8 mouse cellular contexts compared by ENCODE assay signal in the genomic region with DNA sequence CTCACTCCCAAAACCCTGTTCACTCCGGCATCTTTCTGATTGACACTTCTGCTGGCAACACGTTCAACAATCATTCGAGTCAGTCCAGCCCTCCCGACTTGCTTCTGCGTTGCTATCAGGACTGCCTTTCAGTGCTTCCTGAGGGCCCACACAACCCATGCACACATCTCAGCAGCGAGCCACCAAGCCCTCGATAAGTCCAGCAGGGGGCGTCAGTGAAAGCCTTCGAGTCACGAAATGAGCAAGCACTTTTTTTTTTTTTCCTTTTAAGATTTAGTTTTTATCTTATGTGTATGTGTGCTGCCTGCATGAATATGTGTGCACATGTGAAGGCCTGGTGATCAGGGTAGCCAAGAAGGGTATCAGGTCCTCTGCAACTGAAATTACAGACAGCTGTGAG. TPM values are rescaled to one million over a fixed set of nuclear protein-coding genes. Genes with fewer than 3 reads are reported as not detected.
A peak's percentile ranks its signal among the peaks of the same experiment; 100 is the strongest.
DNase-seq lines count a peak whose midpoint lies in the region; ATAC-seq and TF ChIP-seq lines count a peak whose summit lies in the region.
"Had no signal": no experiment of that assay in that cellular context is flagged by ENCODE, and none has a peak within 500 bp of the region (broad histone marks: within the 10 kb centered on the region; RNA-seq: fewer than 3 reads in every experiment).

No protein-coding gene starts in this region.

- no peaks in the 10 kb centered on the region; the same call in 1 of the 2 replicates for H3K27me3 ChIP-seq in liver, adult 2 months (ENCODE audit: control insufficient read depth, insufficient read depth, low read length)
- no peaks in the 10 kb centered on the region for H3K27me3 ChIP-seq in liver, embryonic 11.5 days (replicated peaks; ENCODE audit: control insufficient read depth, insufficient read depth, low read length)
- H3K27me3 ChIP-seq in liver, embryonic 14.5 days (ENCODE audit: control insufficient read depth, insufficient read depth, low read length) = no peaks in the 10 kb centered on the region
- H3K27me3 ChIP-seq: hindbrain, embryonic 15.5 days had no signal

- ATAC-seq in liver, embryonic 11.5 days (replicated peaks; ENCODE audit: low FRiP score) = no peak
- no peak for ATAC-seq in liver, embryonic 14.5 days (ENCODE audit: insufficient read depth)

- H3K9ac ChIP-seq in liver, adult 2 months (ENCODE audit: low read depth, low read length) = no peak overlapping the region
- no peak overlapping the region for H3K9ac ChIP-seq in liver, embryonic 11.5 days (ENCODE audit: low read depth, low read length)
- H3K9ac ChIP-seq in liver, embryonic 14.5 days (replicated peaks) = no peak overlapping the region
- H3K9ac ChIP-seq: hindbrain, embryonic 15.5 days had no signal

- H3K36me3 ChIP-seq in liver, adult 2 months (ENCODE audit: control insufficient read depth, insufficient read depth, low read length) = no peaks in the 10 kb centered on the region
- no peaks in the 10 kb centered on the region for H3K36me3 ChIP-seq in liver, embryonic 11.5 days (ENCODE audit: control insufficient read depth, insufficient read depth, low read length)
- no peaks in the 10 kb centered on the region for H3K36me3 ChIP-seq in liver, embryonic 14.5 days (replicated peaks; ENCODE audit: control insufficient read depth, insufficient read depth, low read depth)
- H3K36me3 ChIP-seq: hindbrain, embryonic 15.5 days had no signal

- intact Hi-C loops in gastrocnemius, postnatal 36 days (cut with DNase I) = loop anchor here (2.0 kb wide), 1 partner anchor 324 kb away; no protein-coding TSS in a partner anchor

- no peak for TF ChIP-seq POLR2A in liver, adult 2 months (IDR thresholded peaks at IDR 0.05; ENCODE audit: extremely low read depth, insufficient read depth, low read length)

- no peak overlapping the region for H3K27ac ChIP-seq in liver, adult 2 months (replicated peaks; ENCODE audit: insufficient read depth, low read depth, low read length)
- H3K27ac ChIP-seq in liver, embryonic 11.5 days (ENCODE audit: low read depth, low read length) = no peak overlapping the region
- no peak overlapping the region for H3K27ac ChIP-seq in liver, embryonic 14.5 days
- H3K27ac ChIP-seq: hindbrain, embryonic 15.5 days had no signal

- no peaks in the 10 kb centered on the region for H3K9me3 ChIP-seq in liver, embryonic 11.5 days (ENCODE audit: control insufficient read depth, low read length)
- H3K9me3 ChIP-seq in liver, embryonic 14.5 days (ENCODE audit: control insufficient read depth, low read length) = no peaks in the 10 kb centered on the region
- H3K9me3 ChIP-seq: hindbrain, embryonic 15.5 days had no signal

- no peak for TF ChIP-seq EP300 in liver, embryonic 14.5 days (IDR thresholded peaks at IDR 0.05; ENCODE audit: low read depth)

- DNase-seq in liver, adult 2 months (ENCODE audit: extremely low read depth, low read depth, low spot score) = peak; percentile 24
- DNase-seq in liver, embryonic 11.5 days (ENCODE audit: low spot score) = no peak
- peak; percentile 86 for DNase-seq in R1 (ENCODE audit: low read depth, low spot score)
- DNase-seq in cerebellum, adult 9-11 months = peak; percentile 15
- peak; percentile 22 to 35 for DNase-seq in gastrocnemius, postnatal 36 days
- peak in 2 of 3 experiments; percentile 9 to 10 for DNase-seq in liver, embryonic 14.5 days (ENCODE audit: low read depth in 3 of 3, low spot score in 3 of 3)
- DNase-seq in right cerebral cortex, postnatal 14 days = peak; percentile 71

- no peak overlapping the region for H3K4me3 ChIP-seq in liver, adult 2 months (ENCODE audit: insufficient read depth, low read depth, low read length)
- no peak overlapping the region for H3K4me3 ChIP-seq in liver, embryonic 11.5 days (ENCODE audit: low read depth, low read length)
- H3K4me3 ChIP-seq in liver, embryonic 14.5 days (ENCODE audit: insufficient read depth in 1 of 2, low read depth in 2 of 2, low read length in 2 of 2) = no peak overlapping the region
- H3K4me3 ChIP-seq: hindbrain, embryonic 15.5 days had no signal

- 28% methylated on average over 10 of the region's 10 CpGs for WGBS in liver, adult 2 months
- WGBS in liver, embryonic 11.5 days = 16% methylated on average over 10 of the region's 10 CpGs
- 19% methylated on average over 10 of the region's 10 CpGs for WGBS in liver, embryonic 14.5 days (ENCODE audit: insufficient replicate concordance)

- peak; percentile 74 for TF ChIP-seq CTCF in liver, adult 2 months (IDR thresholded peaks at IDR 0.05; ENCODE audit: low read depth, low read length)
- peak; percentile 72 for TF ChIP-seq CTCF in liver, embryonic 14.5 days (IDR thresholded peaks at IDR 0.05; ENCODE audit: low read depth)

- no peaks in the 10 kb centered on the region for H3K79me2 ChIP-seq in liver, adult 2 months (ENCODE audit: control insufficient read depth, insufficient read depth, low read length)

- no peak overlapping the region for H3K4me2 ChIP-seq in liver, embryonic 11.5 days
- H3K4me2 ChIP-seq in liver, embryonic 14.5 days (ENCODE audit: low read depth) = no peak overlapping the region
- H3K4me2 ChIP-seq: hindbrain, embryonic 15.5 days had no signal

- H3K4me1 ChIP-seq in liver, adult 2 months (ENCODE audit: control insufficient read depth, insufficient read depth, low read length) = no peaks in the 10 kb centered on the region
- H3K4me1 ChIP-seq in liver, embryonic 11.5 days (replicated peaks; ENCODE audit: control insufficient read depth, insufficient read depth, low read length) = no peaks in the 10 kb centered on the region
- H3K4me1 ChIP-seq in liver, embryonic 14.5 days (replicated peaks; ENCODE audit: control insufficient read depth in 2 of 2, insufficient read depth in 2 of 2, low read length in 1 of 2) = no peaks in the 10 kb centered on the region
- H3K4me1 ChIP-seq: hindbrain, embryonic 15.5 days had no signal

RNA-seq across cellular contexts. Expression of a gene that starts 16.5 kb away (rescaled TPM):
- 6.1 and 6.4 TPM in 2 replicates for total RNA-seq in liver, adult 2 months (2014; rRNA removed)
- 3.3 and 3.8 TPM in 2 replicates for polyA plus RNA-seq in liver, adult 2 months (2012; rRNA removed)
- 22.2 and 25.5 TPM in 2 replicates for polyA plus RNA-seq in liver, embryonic 11.5 days (2014; fragmentation: Nextera tagmentation; extraction: Ambion mirVana)
- 1 to 10 TPM; 7.7 to 8.3 TPM for total RNA-seq in gastrocnemius, postnatal 36 days (2021)
- 2.3 and 2.9 TPM in 2 replicates for polyA plus RNA-seq in liver, embryonic 14.5 days (2012; rRNA removed)
- 9.4 and 10.6 TPM in 2 replicates for polyA plus RNA-seq in liver, embryonic 14.5 days (2014; fragmentation: Nextera tagmentation; extraction: Ambion mirVana)
